ENCODE assay signal across 1 mouse cellular context in the genomic region with DNA sequence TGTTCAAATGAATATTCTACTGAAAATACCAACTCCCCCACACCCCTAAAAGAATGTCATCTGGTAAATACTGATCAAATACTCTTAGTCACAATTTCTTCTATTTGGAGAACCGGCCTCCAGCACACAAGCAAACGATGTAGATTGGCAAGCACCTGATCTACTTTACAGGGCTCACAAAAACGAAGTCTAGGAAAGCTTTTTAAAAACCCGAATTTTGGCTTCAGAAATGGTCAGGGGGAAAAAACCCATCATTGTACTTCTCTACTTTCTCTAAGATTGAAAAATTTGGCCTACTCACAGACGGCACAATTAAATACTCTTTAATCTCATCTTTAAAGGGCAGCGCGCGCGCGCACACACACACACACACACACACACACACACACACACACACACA.
TF ChIP-seq lines count a peak whose summit lies in the region.

No protein-coding gene starts in this region.

TF ChIP-seq in MEL, 35 proteins besides CTCF, POLR2A, EP300 and RAD21:
- TF ChIP-seq SIN3A (IDR thresholded peaks at IDR 0.05; ENCODE audit: low read length) (no peak), KAT2A (conservative IDR thresholded peaks at IDR 0.05; ENCODE audit: low read depth, low read length) (no peak), NRF1 (IDR thresholded peaks at IDR 0.05; ENCODE audit: insufficient read depth, low read depth, low read length, poor library complexity, severe bottlenecking) (no peak), NELFE (IDR thresholded peaks at IDR 0.05; ENCODE audit: low read depth, low read length) (no peak), MXI1 (IDR thresholded peaks at IDR 0.05; ENCODE audit: low read depth, low read length) (no peak), USF2 (IDR thresholded peaks at IDR 0.05; ENCODE audit: borderline replicate concordance in 1 of 2, insufficient read depth in 1 of 2, low read depth in 1 of 2, low read length in 2 of 2) (no peak), HCFC1 (IDR thresholded peaks at IDR 0.05; ENCODE audit: low read depth, low read length) (no peak), ETS1 (IDR thresholded peaks at IDR 0.05; ENCODE audit: low read depth, low read length) (no peak), E2F4 (IDR thresholded peaks at IDR 0.05; ENCODE audit: borderline replicate concordance, low read depth, low read length) (no peak), CHD1 (IDR thresholded peaks at IDR 0.05; ENCODE audit: low read depth, low read length) (no peak), MAFK (IDR thresholded peaks at IDR 0.05; ENCODE audit: borderline replicate concordance, low read depth, low read length) (no peak), TAL1 (IDR thresholded peaks at IDR 0.05; ENCODE audit: low read length) (no peak), ZC3H11A (IDR thresholded peaks at IDR 0.05; ENCODE audit: low read depth, low read length) (no peak), ZNF384 (IDR thresholded peaks at IDR 0.05; ENCODE audit: low read depth, low read length) (no peak), MYB (IDR thresholded peaks at IDR 0.05; ENCODE audit: low read depth, low read length) (no peak), SMC3 (IDR thresholded peaks at IDR 0.05; ENCODE audit: low read depth, low read length) (no peak)
